Mouse (Mus musculus) kidney, embryonic 15.5 days (tissue): Measurements from ENCODE around the gene Fbxo44. TPM values are rescaled to one million over a fixed set of nuclear protein-coding genes. Genes with fewer than 3 reads are reported as not detected.
"Not testable (repeated sequence)": the region's sequence is repeated elsewhere in the genome, so short reads cannot be mapped to it uniquely, and the experiment has no call there.

Source experiments
- ATAC-seq: fragments of 200-750 bp; cut with Nextera tagmentation; replicated peaks from 2 replicates; pipeline ENCODE4 v1.8.0; 2017; ENCODE audit warnings: moderate TSS enrichment; ENCODE audit not compliant: low FRiP score
- H3K27ac ChIP-seq: fragments of 300-500 bp; sonication (generic); 2 replicates; pipeline ENCODE4 v1.5.1; 2015; ENCODE audit warnings: mild to moderate bottlenecking, inconsistent platforms
- H3K27me3 ChIP-seq: fragments of 300-500 bp; sonication (generic); 2 replicates; pipeline ENCODE4 v1.6.1; 2015; ENCODE audit warnings: inconsistent platforms
- H3K36me3 ChIP-seq: fragments of 300-500 bp; sonication (generic); 2 replicates; pipeline ENCODE4 v1.6.1; 2015; ENCODE audit warnings: inconsistent platforms
- H3K4me1 ChIP-seq: fragments of 300-500 bp; sonication (generic); 2 replicates; pipeline ENCODE4 v1.6.1; 2015; ENCODE audit warnings: inconsistent platforms
- H3K4me2 ChIP-seq: fragments of 300-500 bp; sonication (generic); 2 replicates; pipeline ENCODE4 v1.6.1; 2015; ENCODE audit warnings: moderate library complexity, mild to moderate bottlenecking, inconsistent platforms
- H3K4me3 ChIP-seq: fragments of 300-500 bp; sonication (generic); replicated peaks from 2 replicates; pipeline ENCODE4 v1.5.1; 2015; ENCODE audit warnings: mild to moderate bottlenecking, inconsistent platforms
- H3K9ac ChIP-seq: fragments of 300-500 bp; sonication (generic); 2 replicates; pipeline ENCODE4 v1.6.1; 2015; ENCODE audit warnings: mild to moderate bottlenecking, inconsistent platforms
- H3K9me3 ChIP-seq: fragments of 300-500 bp; sonication (generic); replicated peaks from 2 replicates; pipeline ENCODE4 v1.6.1; 2016; ENCODE audit warnings: inconsistent platforms
- WGBS: fragments of 180-500 bp; shearing (Covaris S2); methylation state at CpG from one replicate; pipeline ENCODE4 v1.1.7; 2015; ENCODE audit warnings: mixed read lengths; 5-methylcytosine and 5-hydroxymethylcytosine counted together
- polyA plus RNA-seq: library from polyadenylated mRNA; unstranded; fragments of >200 nt; fragmentation: Nextera tagmentation; extraction: Ambion mirVana; gene quantifications from 2 replicates; pipeline ENCODE4 v1.2.1, GENCODE M21; 2015

Fbxo44 gene
- polyA plus RNA-seq, 1 experiment from 2014 or later, result 13.6 TPM

GRCm38 (mm10) chr4:148181483-148181882 is 21.2 kb upstream of the Fbxo44 start:
- peaks cover 20% of the 10 kb centered on the region for H3K27me3 ChIP-seq
- H3K9ac ChIP-seq, result no peak overlapping the region
- ATAC-seq, result no peak
- H3K9me3 ChIP-seq, result no peaks in the 10 kb centered on the region
- H3K4me3 ChIP-seq, result no peak overlapping the region
- no peak overlapping the region for H3K4me2 ChIP-seq
- no peaks in the 10 kb centered on the region for H3K36me3 ChIP-seq
- H3K27ac ChIP-seq, result no peak overlapping the region
- 87% methylated on average over 12 of the region's 12 CpGs for WGBS
- H3K4me1 ChIP-seq, result peaks cover 7% of the 10 kb centered on the region; the same call in 1 of the 2 replicates

GRCm38 (mm10) chr4:148177716-148178115 is 17.4 kb upstream of the Fbxo44 start:
- no peaks in the 10 kb centered on the region for H3K36me3 ChIP-seq
- H3K27ac ChIP-seq, result no peak overlapping the region
- H3K9ac ChIP-seq, result no peak overlapping the region
- peaks cover 19% of the 10 kb centered on the region for H3K4me1 ChIP-seq
- H3K4me3 ChIP-seq, result no peak overlapping the region
- peaks cover 57% of the 10 kb centered on the region for H3K27me3 ChIP-seq
- H3K9me3 ChIP-seq, result no peaks in the 10 kb centered on the region
- no peak overlapping the region for H3K4me2 ChIP-seq
- ATAC-seq, result no peak; the same call in 1 of the 2 replicates

- WGBS, result 55% methylated on average over 6 of the region's 6 CpGs
These were observed 16.3 kb upstream of the Fbxo44 start for GRCm38 (mm10) chr4:148176603-148177002.

GRCm38 (mm10) chr4:148174495-148174862 is 14.2 kb upstream of the Fbxo44 start:
- no peak overlapping the region for H3K27ac ChIP-seq
- no peaks in the 10 kb centered on the region for H3K36me3 ChIP-seq
- WGBS, result 20% methylated on average over 12 of the region's 12 CpGs
- no peak overlapping the region for H3K9ac ChIP-seq
- H3K9me3 ChIP-seq, result no peaks in the 10 kb centered on the region
- no peak overlapping the region for H3K4me3 ChIP-seq
- no peak for ATAC-seq
- H3K27me3 ChIP-seq, result peaks cover 83% of the 10 kb centered on the region
- no peak overlapping the region for H3K4me2 ChIP-seq
- H3K4me1 ChIP-seq, result peaks cover 16% of the 10 kb centered on the region

More at GRCm38 (mm10) chr4:148176603-148177002, 16.3 kb upstream of the Fbxo44 start:
- H3K36me3 ChIP-seq, H3K4me3 ChIP-seq, H3K9me3 ChIP-seq, ATAC-seq, H3K27ac ChIP-seq, H3K9ac ChIP-seq, H3K4me2 ChIP-seq: not testable (repeated sequence)
- Histone ChIP-seq H3K27me3 (peaks cover 68% of the 10 kb centered on the region), H3K4me1 (peaks cover 16% of the 10 kb centered on the region)

- WGBS, result 2% methylated on average over 30 of the region's 30 CpGs
- no peaks in the 10 kb centered on the region for H3K9me3 ChIP-seq
- no peak overlapping the region for H3K9ac ChIP-seq
- no peak overlapping the region for H3K27ac ChIP-seq
- H3K4me3 ChIP-seq, result no peak overlapping the region
- no peak for ATAC-seq
- H3K4me2 ChIP-seq, result peak overlapping the region; percentile 12
- no peaks in the 10 kb centered on the region for H3K36me3 ChIP-seq
- peaks cover 16% of the 10 kb centered on the region for H3K4me1 ChIP-seq
- peaks cover 86% of the 10 kb centered on the region for H3K27me3 ChIP-seq
These were observed 13.7 kb upstream of the Fbxo44 start for GRCm38 (mm10) chr4:148173811-148174494.

DNA sequence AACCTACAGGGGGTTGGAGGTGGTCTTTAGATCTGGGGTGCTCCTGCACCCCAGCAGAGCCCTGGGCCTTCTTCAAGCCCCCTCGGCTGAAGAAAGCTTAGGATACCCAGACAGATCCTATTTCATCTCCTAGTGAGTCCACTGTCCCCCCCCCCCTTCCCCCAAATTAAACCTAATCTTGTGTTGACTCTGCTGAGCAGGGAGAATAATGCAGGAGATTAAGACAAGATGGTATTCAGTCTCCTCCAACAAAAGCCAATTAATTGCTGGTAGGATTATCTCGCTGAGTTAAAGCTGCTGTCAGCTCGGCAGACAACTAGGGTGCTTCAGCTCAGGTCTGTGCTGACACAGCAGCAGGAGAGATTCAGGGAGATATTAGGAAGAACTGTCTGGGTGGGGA is 11.0 kb upstream of the Fbxo44 start:
- H3K36me3 ChIP-seq, result no peaks in the 10 kb centered on the region
- no peak overlapping the region for H3K9ac ChIP-seq
- H3K9me3 ChIP-seq, result no peaks in the 10 kb centered on the region
- WGBS, result 49% methylated on average over 3 of the region's 3 CpGs
- no peak overlapping the region for H3K27ac ChIP-seq
- ATAC-seq, result no peak
- peaks cover 92% of the 10 kb centered on the region for H3K27me3 ChIP-seq
- no peak overlapping the region for H3K4me2 ChIP-seq
- H3K4me1 ChIP-seq, result peaks cover 19% of the 10 kb centered on the region
- no peak overlapping the region for H3K4me3 ChIP-seq

GRCm38 (mm10) chr4:148170842-148171241 is 10.6 kb upstream of the Fbxo44 start:
- H3K27ac ChIP-seq, result no peak overlapping the region
- H3K9me3 ChIP-seq, result no peaks in the 10 kb centered on the region
- WGBS, result 3% methylated on average over 2 of the region's 2 CpGs
- no peaks in the 10 kb centered on the region for H3K36me3 ChIP-seq
- H3K4me3 ChIP-seq, result no peak overlapping the region
- no peak overlapping the region for H3K4me2 ChIP-seq
- peaks cover 92% of the 10 kb centered on the region for H3K27me3 ChIP-seq
- no peak overlapping the region for H3K9ac ChIP-seq
- peaks cover 20% of the 10 kb centered on the region for H3K4me1 ChIP-seq
- no peak for ATAC-seq

GRCm38 (mm10) chr4:148169586-148169985 is 9.3 kb upstream of the Fbxo44 start:
- 25% methylated on average over 15 of the region's 15 CpGs for WGBS
- Histone ChIP-seq H3K4me2 (0 out of 2 replicates have a peak overlapping the region, but pooled peaks have one; percentile 3), H3K27me3 (peaks cover 92% of the 10 kb centered on the region), H3K27ac (no peak overlapping the region), H3K9ac (no peak overlapping the region), H3K4me3 (no peak overlapping the region), H3K9me3 (no peaks in the 10 kb centered on the region), H3K4me1 (peaks cover 27% of the 10 kb centered on the region), H3K36me3 (no peaks in the 10 kb centered on the region)
- no peak for ATAC-seq

DNA sequence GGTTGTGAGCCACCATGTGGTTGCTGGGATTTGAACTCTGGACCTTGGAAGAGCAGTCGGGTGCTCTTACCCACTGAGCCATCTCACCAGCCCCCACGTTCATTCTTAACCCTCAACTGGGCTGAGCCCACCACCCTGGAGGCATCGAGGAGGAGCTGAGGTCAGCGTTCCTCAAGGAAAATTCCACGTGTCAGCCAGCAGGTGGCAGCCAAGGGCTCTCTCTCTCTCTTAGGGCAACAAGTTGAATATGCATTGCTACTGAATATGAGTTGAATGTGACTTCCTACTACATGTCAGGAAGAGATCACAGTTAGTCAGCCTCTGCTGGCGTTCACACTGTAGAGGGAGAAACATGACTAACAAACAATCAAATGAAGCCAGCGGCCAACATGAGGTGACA is 8.0 kb upstream of the Fbxo44 start:
- no peak overlapping the region for H3K4me2 ChIP-seq
- no peak overlapping the region for H3K4me3 ChIP-seq
- ATAC-seq, result no peak
- no peaks in the 10 kb centered on the region for H3K9me3 ChIP-seq
- no peaks in the 10 kb centered on the region for H3K36me3 ChIP-seq
- no peak overlapping the region for H3K27ac ChIP-seq
- peaks cover 29% of the 10 kb centered on the region for H3K4me1 ChIP-seq
- no peak overlapping the region for H3K9ac ChIP-seq
- peaks cover 90% of the 10 kb centered on the region for H3K27me3 ChIP-seq
- WGBS, result 24% methylated on average over 7 of the region's 7 CpGs

DNA sequence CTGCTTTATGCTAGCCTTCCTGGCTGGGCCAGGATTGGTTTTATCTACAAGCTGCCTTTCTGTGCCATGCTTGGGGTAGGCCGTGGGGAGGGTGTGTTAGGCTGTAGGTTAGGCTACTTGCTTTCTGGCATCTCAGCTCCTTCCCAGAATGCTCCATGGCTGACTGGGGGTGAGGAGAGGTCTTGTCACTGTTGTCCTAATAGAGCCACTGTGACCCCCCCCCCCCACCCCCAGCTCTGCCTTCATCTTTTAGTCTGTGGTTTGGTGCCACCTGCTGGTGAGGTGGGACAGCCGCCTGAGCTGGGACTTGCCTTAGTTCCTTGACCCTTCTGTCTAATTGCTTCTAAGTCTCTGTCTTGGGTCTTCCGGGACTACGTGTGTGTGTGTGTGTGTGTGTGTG is 6.7 kb upstream of the Fbxo44 start:
- Histone ChIP-seq H3K9me3 (no peaks in the 10 kb centered on the region), H3K4me2 (peak overlapping the region; percentile 41), H3K9ac (no peak overlapping the region), H3K4me1 (peaks cover 31% of the 10 kb centered on the region), H3K27me3 (peaks cover 90% of the 10 kb centered on the region), H3K27ac (no peak overlapping the region), H3K4me3 (peak overlapping the region; percentile 8), H3K36me3 (no peaks in the 10 kb centered on the region)
- no peak for ATAC-seq
- WGBS, result 17% methylated on average over 4 of the region's 4 CpGs

DNA sequence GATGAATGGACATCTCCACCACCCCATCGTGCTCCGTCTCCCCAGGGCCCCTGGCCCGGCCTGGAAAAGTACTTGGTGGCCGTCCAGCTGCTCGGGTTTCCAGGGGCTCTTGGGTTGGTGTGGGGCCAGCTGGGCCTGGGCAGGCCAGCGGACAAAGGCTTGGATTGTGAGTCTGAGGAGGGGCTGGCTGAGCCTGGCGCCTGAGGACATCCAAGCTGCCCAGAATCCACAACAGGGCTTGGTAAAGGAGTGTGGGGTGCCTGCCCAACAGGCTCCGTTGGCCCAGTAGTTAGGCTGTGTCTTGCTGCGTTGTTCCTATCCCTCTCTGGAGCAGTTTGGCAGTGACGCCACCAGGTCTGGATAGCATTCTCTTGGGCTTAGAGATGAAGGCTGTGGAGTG is 6.1 kb upstream of the Fbxo44 start:
- Histone ChIP-seq H3K27me3 (peaks cover 90% of the 10 kb centered on the region), H3K4me1 (peaks cover 32% of the 10 kb centered on the region), H3K36me3 (no peaks in the 10 kb centered on the region), H3K4me2 (peak overlapping the region; percentile 41), H3K27ac (no peak overlapping the region), H3K4me3 (peak overlapping the region; percentile 8), H3K9ac (no peak overlapping the region), H3K9me3 (no peaks in the 10 kb centered on the region)
- 4% methylated on average over 10 of the region's 10 CpGs for WGBS
- no peak for ATAC-seq

DNA sequence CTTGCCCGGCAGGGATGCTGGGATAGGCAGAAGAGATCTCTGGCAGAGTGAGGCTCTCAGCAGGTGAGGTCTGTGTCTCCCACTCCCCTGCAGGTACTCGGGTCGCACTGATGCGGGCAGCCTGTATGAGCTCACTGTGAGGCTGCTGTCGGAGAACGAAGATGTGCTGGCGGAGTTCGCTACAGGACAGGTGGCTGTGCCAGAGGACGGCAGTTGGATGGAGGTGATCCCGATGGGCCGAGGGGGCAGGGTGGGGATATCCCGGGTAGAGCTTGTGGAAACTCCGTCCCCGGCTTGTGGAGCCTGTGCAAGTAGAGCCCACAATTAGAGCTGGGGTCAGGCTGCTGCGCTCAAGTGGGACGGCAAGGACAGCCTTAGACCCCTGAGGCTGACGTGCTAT is 5.3 kb upstream of the Fbxo44 start:
- no peak overlapping the region for H3K4me3 ChIP-seq
- no peak for ATAC-seq
- peaks cover 92% of the 10 kb centered on the region for H3K27me3 ChIP-seq

DNA sequence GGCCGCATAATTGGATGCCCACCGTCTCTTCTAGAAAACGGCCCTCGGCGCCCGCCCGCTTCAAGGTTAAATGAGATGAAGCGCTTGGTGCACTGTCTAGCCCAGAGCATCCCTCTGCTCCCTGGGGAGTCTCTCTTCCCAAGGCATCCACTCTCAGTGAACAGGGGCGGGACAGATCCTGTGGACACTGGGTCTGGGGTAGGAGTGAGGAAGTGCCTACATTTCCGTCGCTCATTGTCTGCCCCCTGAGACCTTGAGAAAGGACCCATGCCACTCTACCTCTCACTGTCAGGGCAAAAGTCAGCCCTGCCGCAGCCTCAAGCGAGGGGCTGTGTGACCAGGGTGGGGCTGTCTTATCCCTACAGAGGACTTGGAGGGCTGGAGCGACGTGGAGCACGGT is 4.2 kb upstream of the Fbxo44 start:
- Histone ChIP-seq H3K4me2 (peak overlapping the region; percentile 65), H3K9ac (no peak overlapping the region), H3K4me1 (peaks cover 50% of the 10 kb centered on the region), H3K36me3 (no peaks in the 10 kb centered on the region), H3K9me3 (no peaks in the 10 kb centered on the region), H3K4me3 (peak overlapping the region; percentile 33), H3K27me3 (peaks cover 91% of the 10 kb centered on the region), H3K27ac (no peak overlapping the region)
- WGBS, result under 1% methylated on average over 16 of the region's 16 CpGs
- no peak for ATAC-seq

More for the DNA sequence above, 5.3 kb upstream of the Fbxo44 start:
- H3K4me1 ChIP-seq, result peaks cover 41% of the 10 kb centered on the region
- no peaks in the 10 kb centered on the region for H3K9me3 ChIP-seq
- H3K36me3 ChIP-seq, result no peaks in the 10 kb centered on the region
- H3K4me2 ChIP-seq, result no peak overlapping the region
- 3% methylated on average over 17 of the region's 17 CpGs for WGBS
- no peak overlapping the region for H3K27ac ChIP-seq
- H3K9ac ChIP-seq, result no peak overlapping the region
